ENCODE assay signal across 8 mouse cellular contexts in the genomic region with DNA sequence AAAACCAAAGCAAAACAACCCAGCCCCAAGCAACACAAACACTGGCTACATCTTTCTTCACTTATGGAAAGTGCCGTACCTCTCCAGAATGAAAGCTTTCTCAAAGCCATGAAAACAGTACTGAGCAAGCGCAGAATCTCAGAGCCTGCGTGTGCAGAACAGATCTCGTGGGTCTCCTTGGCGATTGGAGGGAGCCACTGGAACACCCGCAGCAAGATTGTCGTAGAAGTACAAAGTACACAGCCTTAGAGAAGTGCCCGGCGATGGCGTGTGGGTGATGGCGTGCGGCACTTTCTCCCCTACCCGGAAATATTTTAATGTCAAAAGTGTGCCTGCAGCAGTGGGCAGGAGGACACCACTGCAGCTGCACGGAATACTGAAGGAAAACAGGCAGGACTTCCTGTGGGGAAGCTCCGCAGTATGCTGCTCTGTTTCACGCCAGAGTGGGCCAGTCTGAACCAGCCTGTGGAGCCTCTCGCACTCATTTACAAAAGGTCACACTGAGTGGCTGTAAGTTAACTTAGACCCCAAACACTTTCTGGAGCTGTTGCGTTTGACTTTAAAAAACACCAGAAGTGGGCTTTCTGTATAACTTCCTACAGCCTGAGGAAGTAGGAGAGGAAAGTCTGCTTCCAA. TPM values are rescaled to one million over a fixed set of nuclear protein-coding genes. Genes with fewer than 3 reads are reported as not detected.
DNase-seq lines count a peak whose midpoint lies in the region; ATAC-seq and TF ChIP-seq lines count a peak whose summit lies in the region.

No protein-coding gene starts in this region.

- 0 out of 2 replicates have a peak, but pooled peaks cover 13% of the 10 kb centered on the region for H3K4me1 ChIP-seq in lung, embryonic 15.5 days
- H3K4me1 ChIP-seq in hindbrain, embryonic 10.5 days (replicated peaks) = peaks cover 10% of the 10 kb centered on the region; the same call in 1 of the 2 replicates
- H3K4me1 ChIP-seq in limb, embryonic 12.5 days (replicated peaks) = 0 out of 2 replicates have a peak, but pooled peaks cover 10% of the 10 kb centered on the region
- H3K4me1 ChIP-seq in stomach, postnatal 0 days (replicated peaks; ENCODE audit: control insufficient read depth, insufficient read depth) = no peaks in the 10 kb centered on the region

- no peaks in the 10 kb centered on the region for H3K9me3 ChIP-seq in lung, embryonic 15.5 days
- 0 out of 2 replicates have a peak, but pooled peaks cover 5% of the 10 kb centered on the region for H3K9me3 ChIP-seq in hindbrain, embryonic 10.5 days
- H3K9me3 ChIP-seq in limb, embryonic 12.5 days = no peaks in the 10 kb centered on the region
- no peaks in the 10 kb centered on the region for H3K9me3 ChIP-seq in stomach, postnatal 0 days (ENCODE audit: control insufficient read depth, low read length)

- peaks cover 14% of the 10 kb centered on the region for H3K27me3 ChIP-seq in lung, embryonic 15.5 days
- no peaks in the 10 kb centered on the region for H3K27me3 ChIP-seq in hindbrain, embryonic 10.5 days (ENCODE audit: insufficient read depth, poor library complexity, severe bottlenecking)
- H3K27me3 ChIP-seq in limb, embryonic 12.5 days = no peaks in the 10 kb centered on the region
- H3K27me3 ChIP-seq in stomach, postnatal 0 days (ENCODE audit: control insufficient read depth, insufficient read depth, low read length) = no peaks in the 10 kb centered on the region

- no peak for ATAC-seq in lung, embryonic 15.5 days (ENCODE audit: borderline replicate concordance, extremely low read depth, low FRiP score, low TSS enrichment)
- ATAC-seq in limb, embryonic 12.5 days (ENCODE audit: insufficient number of reproducible peaks, insufficient read depth, low FRiP score, low TSS enrichment, low read depth) = no peak
- ATAC-seq in stomach, postnatal 0 days (ENCODE audit: low FRiP score, low TSS enrichment) = 0 out of 2 replicates have a peak, but pooled peaks have one; percentile 13

- DNase-seq in lung, postnatal 36 days = no peak
- peak; percentile 10 for DNase-seq in hindbrain, embryonic 10.5 days (ENCODE audit: low spot score)
- DNase-seq in stomach, postnatal 0 days (ENCODE audit: low spot score) = peak; percentile 17
- no peak for DNase-seq in cerebellum, postnatal 36 days
- DNase-seq in urinary bladder, adult 18-20 months (ENCODE audit: low spot score in 2 of 2) = no peak
- no peak for DNase-seq in urinary bladder, adult 2 months (ENCODE audit: low spot score)

- peak overlapping the region; percentile 51 for H3K4me2 ChIP-seq in lung, embryonic 15.5 days
- peak overlapping the region; percentile 35 for H3K4me2 ChIP-seq in limb, embryonic 12.5 days
- peak overlapping the region; percentile 40 for H3K4me2 ChIP-seq in stomach, postnatal 0 days (replicated peaks; ENCODE audit: low read depth)

- H3K27ac ChIP-seq in lung, embryonic 15.5 days = no peak overlapping the region
- 0 out of 2 replicates have a peak overlapping the region, but pooled peaks have one; percentile 13 for H3K27ac ChIP-seq in hindbrain, embryonic 10.5 days
- no peak overlapping the region for H3K27ac ChIP-seq in limb, embryonic 12.5 days
- no peak overlapping the region for H3K27ac ChIP-seq in stomach, postnatal 0 days (replicated peaks)

- H3K4me3 ChIP-seq in lung, embryonic 15.5 days = peak overlapping the region; percentile 27
- H3K4me3 ChIP-seq in hindbrain, embryonic 10.5 days = 0 out of 2 replicates have a peak overlapping the region, but pooled peaks have one; percentile 13
- H3K4me3 ChIP-seq in limb, embryonic 12.5 days (replicated peaks) = no peak overlapping the region
- peak overlapping the region; percentile 19; the same call in 1 of the 2 replicates for H3K4me3 ChIP-seq in stomach, postnatal 0 days (ENCODE audit: low read depth, low read length)

- 28% methylated on average over 18 of the region's 18 CpGs for WGBS in lung, embryonic 15.5 days
- 46% methylated on average over 18 of the region's 18 CpGs for WGBS in hindbrain, embryonic 10.5 days
- 49% methylated on average over 18 of the region's 18 CpGs for WGBS in limb, embryonic 12.5 days
- 38% methylated on average over 18 of the region's 18 CpGs for WGBS in stomach, postnatal 0 days

- TF ChIP-seq EP300 in stomach, postnatal 0 days (optimal IDR thresholded peaks at IDR 0.05) = no peak

- no peaks in the 10 kb centered on the region for H3K36me3 ChIP-seq in lung, embryonic 15.5 days
- H3K36me3 ChIP-seq in hindbrain, embryonic 10.5 days = no peaks in the 10 kb centered on the region
- H3K36me3 ChIP-seq in limb, embryonic 12.5 days = no peaks in the 10 kb centered on the region
- H3K36me3 ChIP-seq in stomach, postnatal 0 days (ENCODE audit: control insufficient read depth, insufficient read depth, low read length) = no peaks in the 10 kb centered on the region

- peak overlapping the region; percentile 25; the same call in 1 of the 2 replicates for H3K9ac ChIP-seq in lung, embryonic 15.5 days
- H3K9ac ChIP-seq in limb, embryonic 12.5 days (replicated peaks) = 0 out of 2 replicates have a peak overlapping the region, but pooled peaks have one; percentile 1
- H3K9ac ChIP-seq in stomach, postnatal 0 days (ENCODE audit: low read length) = 0 out of 2 replicates have a peak overlapping the region, but pooled peaks have one; percentile 18

- TF ChIP-seq CTCF in stomach, postnatal 0 days (IDR thresholded peaks at IDR 0.05; ENCODE audit: low read depth) = no peak

RNA-seq across cellular contexts. Expression of a gene that starts 46.7 kb away (rescaled TPM):
- polyA plus RNA-seq in lung, embryonic 15.5 days (2015; fragmentation: Nextera tagmentation; extraction: Ambion mirVana) = 2.6 and 2.7 TPM in 2 replicates
- polyA plus RNA-seq in hindbrain, embryonic 10.5 days (2016; fragmentation: Nextera tagmentation; extraction: Ambion mirVana) = 2.5 and 3.0 TPM in 2 replicates
- 2.6 and 2.9 TPM in 2 replicates for polyA plus RNA-seq in limb, embryonic 12.5 days (2016; fragmentation: Nextera tagmentation; extraction: Ambion mirVana)
- polyA plus RNA-seq in stomach, postnatal 0 days (2015; fragmentation: Nextera tagmentation; extraction: Ambion mirVana) = 2.4 and 2.7 TPM in 2 replicates
- polyA plus RNA-seq in urinary bladder, adult 2 months (2012; rRNA removed) = 5.7 and 6.6 TPM in 2 replicates

RNA-seq across cellular contexts. Expression of a gene that starts 51.7 kb away (rescaled TPM):
- polyA plus RNA-seq in lung, embryonic 15.5 days (2015; fragmentation: Nextera tagmentation; extraction: Ambion mirVana) = 0.57 and 0.72 TPM in 2 replicates
- polyA plus RNA-seq in hindbrain, embryonic 10.5 days (2016; fragmentation: Nextera tagmentation; extraction: Ambion mirVana) = 0.11 TPM in 1 of 2 replicates, not detected in the other
- polyA plus RNA-seq in limb, embryonic 12.5 days (2016; fragmentation: Nextera tagmentation; extraction: Ambion mirVana) = 1.8 and 2.0 TPM in 2 replicates
- polyA plus RNA-seq in stomach, postnatal 0 days (2015; fragmentation: Nextera tagmentation; extraction: Ambion mirVana) = 1.2 and 1.5 TPM in 2 replicates
- polyA plus RNA-seq in urinary bladder, adult 2 months (2012; rRNA removed) = 0.03 and 0.19 TPM in 2 replicates

Comparison
In these comparisons a context has a peak if more than half of its experiments do, and no peak if none do; other contexts are left out.
1. DNase-seq: peak in hindbrain, embryonic 10.5 days (single experiment) and stomach, postnatal 0 days (single experiment); none in lung, postnatal 36 days (single experiment), cerebellum, postnatal 36 days (0 of 2), urinary bladder, adult 18-20 months (0 of 2) and urinary bladder, adult 2 months (single experiment).
2. Peak in every context shown above with its lines, with median percentiles within 50 percentile points of each other: H3K4me2 ChIP-seq and H3K9ac ChIP-seq.